Mouse (Mus musculus) Patski (cell line): Measurements from ENCODE around the gene Zmiz1. TPM values are rescaled to one million over a fixed set of nuclear protein-coding genes. Genes with fewer than 3 reads are reported as not detected.
A peak's percentile ranks its signal among the peaks of the same experiment; 100 is the strongest.

Experiments
- ATAC-seq: fragments of 100-300 bp; one replicate; pipeline ENCODE4 v1.8.0; 2021
- CTCF ChIA-PET: fragments of 350-600 bp; sonication (Branson Sonifier 250); formaldehyde crosslinking; loops from one replicate; lab custom pipeline; 2022; ENCODE audit warnings: inconsistent platforms; lab: Charles Lee
- POLR2A ChIA-PET: fragments of 350-600 bp; sonication (Branson Sonifier 250); formaldehyde crosslinking; loops from one replicate; lab custom pipeline; 2022; ENCODE audit warnings: antibody characterized with exemption, inconsistent platforms; lab: Charles Lee
- DNase-seq: peaks from one replicate; pipeline ENCODE4 v3.0.0-alpha.2; 2011; ENCODE audit warnings: low read depth, low spot score
- H3K27me3 ChIP-seq: fragments of 371-371 bp; one replicate; pipeline ENCODE4 v1.5.1; 2021
- CTCF ChIP-seq: fragments of 100-300 bp; IDR thresholded peaks from one replicate; pipeline ENCODE4 v1.5.1; 2021
- in situ Hi-C: fragments of 300-500 bp; cut with MboI; formaldehyde crosslinking; loops from 3 replicates; pipeline ENCODE4 v1.11.1; 2018; ENCODE audit warnings: low pct_unique_long_range_greater_than_20kb, mixed read lengths
- polyA plus RNA-seq: library from polyadenylated mRNA; unstranded; gene quantifications from one replicate; pipeline ENCODE4 v1.2.3, GENCODE M21; 2021

Zmiz1 gene
- polyA plus RNA-seq = 55.2 TPM

DNA sequence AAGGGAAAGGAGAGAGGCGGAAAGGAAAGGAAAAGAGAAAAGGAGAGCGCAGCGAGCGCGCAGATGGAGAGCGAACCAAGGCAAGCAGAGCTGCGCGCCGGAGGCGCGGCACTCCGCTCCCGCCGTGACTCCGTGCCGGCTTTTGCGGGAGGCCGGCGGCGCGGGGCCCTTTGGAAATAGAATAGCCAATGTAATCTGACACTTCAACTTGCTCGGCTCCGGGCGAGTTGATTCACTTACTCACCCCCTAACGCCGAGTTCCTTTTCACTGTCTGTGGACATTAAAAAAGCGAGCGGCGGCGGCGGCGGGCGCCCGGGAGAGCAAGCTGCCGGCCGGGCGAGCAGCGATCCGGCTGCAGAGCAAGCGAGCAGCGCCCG is at the start of gene Zmiz1:
TSS of gene Zmiz1 (plus strand) at position 170 of the 378 bp plus-strand sequence.
- ATAC-seq (peak; percentile 46), DNase-seq (no peak)
- TF ChIP-seq CTCF = no peak
- CTCF ChIA-PET = interaction anchor here (1.2 to 3.5 kb wide), 3 partner anchors 94 to 675 kb away, joined by 3 to 19 read pairs (median 3); no protein-coding TSS in a partner anchor
- in situ Hi-C loops = loop anchor here (5.0 to 10.0 kb wide), 3 partner anchors 87 to 964 kb away; no protein-coding TSS in a partner anchor
- POLR2A ChIA-PET = interaction anchor here (0.9 to 2.7 kb wide), 9 partner anchors 9 to 128 kb away, joined by 3 to 9 read pairs (median 4); no protein-coding TSS in a partner anchor
- H3K27me3 ChIP-seq = no peaks in the 10 kb centered on the region

DNA sequence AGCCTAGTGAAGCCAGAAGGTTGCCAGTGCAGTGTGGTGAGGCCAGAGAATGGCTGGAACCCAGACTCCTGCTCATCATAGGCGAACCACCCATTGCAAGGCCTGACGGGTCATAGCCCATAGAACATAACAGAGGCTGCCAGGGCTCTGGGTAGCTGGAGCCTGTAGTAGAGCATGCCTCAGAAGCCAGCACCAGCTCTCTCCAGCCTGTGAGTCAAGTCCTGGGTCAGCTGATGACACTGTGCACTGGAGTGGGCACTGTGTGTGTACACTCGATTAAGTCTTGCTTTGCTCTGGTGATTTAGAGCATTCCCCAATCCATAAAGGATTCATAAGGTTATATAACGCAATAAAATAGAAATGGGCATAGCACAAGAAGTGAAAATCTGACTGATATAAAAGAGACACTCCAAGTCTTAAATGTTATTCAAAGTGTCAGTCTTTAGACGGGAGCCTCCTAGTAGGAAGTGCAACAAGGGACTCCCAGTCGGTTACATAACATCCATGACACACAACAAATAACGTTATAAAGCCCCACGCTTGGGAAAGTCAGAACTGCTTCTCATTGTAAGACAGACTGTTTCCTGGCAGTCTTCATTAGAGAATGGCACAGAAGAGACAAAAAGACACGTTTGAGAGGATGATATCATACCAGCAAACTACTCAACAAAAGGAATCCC is 47.0 kb upstream of the Zmiz1 start:
- no peaks in the 10 kb centered on the region for H3K27me3 ChIP-seq
- ChIA-PET POLR2A (no interaction called here), CTCF (no interaction called here)
- peak; percentile 92 for ATAC-seq
- TF ChIP-seq CTCF = no peak
- in situ Hi-C loops = loop anchor here (5.0 kb wide), 1 partner anchor 40 kb away; no protein-coding TSS in a partner anchor
- DNase-seq = peak; percentile 53

DNA sequence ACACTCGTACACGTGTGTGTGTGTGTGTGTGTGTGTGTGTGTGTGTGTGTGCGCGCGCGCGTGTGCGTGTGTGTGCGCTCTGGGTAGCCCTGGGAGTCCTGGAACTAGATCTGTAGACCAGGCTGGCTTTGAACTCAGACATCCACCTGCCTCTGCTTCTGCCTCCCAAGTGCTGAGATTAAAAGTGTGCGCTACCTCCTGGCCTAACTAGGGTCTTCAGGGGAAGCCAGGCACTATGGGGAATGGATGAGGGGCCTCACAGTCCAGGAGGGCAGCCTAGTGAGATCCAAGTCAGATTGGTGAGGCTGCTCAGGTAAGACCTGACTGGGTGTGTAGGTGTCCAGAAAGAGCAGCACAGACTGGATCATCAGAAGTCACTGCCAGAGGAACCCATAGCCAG is 46.2 kb upstream of the Zmiz1 start:
- CTCF ChIA-PET = no interaction called here
- POLR2A ChIA-PET = no interaction called here
- DNase-seq = no peak
- in situ Hi-C loops = loop anchor here (5.0 kb wide), 1 partner anchor 39 kb away; no protein-coding TSS in a partner anchor
- no peak for ATAC-seq
- no peaks in the 10 kb centered on the region for H3K27me3 ChIP-seq
- no peak for TF ChIP-seq CTCF

DNA sequence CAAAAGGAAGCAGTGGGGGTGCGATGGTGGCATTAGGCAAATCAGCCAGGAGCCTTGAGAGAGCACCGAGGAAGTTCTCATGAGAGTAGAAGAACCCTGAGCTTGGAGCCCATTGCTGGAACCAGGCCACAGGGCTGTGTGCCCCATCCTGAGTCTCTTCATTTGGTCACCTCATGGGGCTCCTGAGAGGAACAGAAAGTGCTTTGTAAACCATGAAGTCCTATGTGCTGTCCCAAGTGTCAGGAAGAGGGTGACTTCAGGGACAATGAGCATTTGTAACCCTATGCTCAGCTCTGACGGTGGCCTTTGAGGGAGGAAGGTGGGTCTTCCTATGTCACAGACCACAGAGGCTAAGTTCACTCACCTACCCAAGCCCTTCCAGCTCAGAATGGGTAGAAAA is 45.5 kb upstream of the Zmiz1 start:
- DNase-seq (no peak), ATAC-seq (no peak)
- in situ Hi-C loops = loop anchor here (5.0 kb wide), 1 partner anchor 39 kb away; no protein-coding TSS in a partner anchor
- POLR2A ChIA-PET = no interaction called here
- H3K27me3 ChIP-seq = no peaks in the 10 kb centered on the region
- CTCF ChIA-PET = no interaction called here
- no peak for TF ChIP-seq CTCF

DNA sequence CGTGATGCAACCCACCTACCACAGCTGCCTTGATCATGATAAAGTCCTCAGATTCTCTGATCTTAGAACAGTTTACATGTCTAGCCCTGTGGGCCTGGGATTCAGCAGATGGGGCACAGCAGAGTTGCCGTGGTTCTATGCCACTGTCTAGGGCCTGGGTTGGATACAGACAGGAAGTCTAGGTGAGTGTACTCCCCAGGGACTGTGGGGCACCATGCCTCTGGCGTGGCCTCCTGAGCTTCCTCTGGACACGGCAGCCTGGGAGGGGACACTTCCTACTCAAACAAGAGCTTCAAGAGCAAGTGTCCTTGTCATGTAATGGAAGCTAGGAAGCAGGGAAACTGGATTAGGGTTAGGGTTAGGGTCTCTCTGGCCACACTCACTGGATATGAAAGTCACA is 44.9 kb upstream of the Zmiz1 start:
- POLR2A ChIA-PET = no interaction called here
- no peak for TF ChIP-seq CTCF
- DNase-seq (no peak), ATAC-seq (no peak)
- no peaks in the 10 kb centered on the region for H3K27me3 ChIP-seq
- CTCF ChIA-PET = no interaction called here
- in situ Hi-C loops = loop anchor here (5.0 kb wide), 1 partner anchor 38 kb away; no protein-coding TSS in a partner anchor

DNA sequence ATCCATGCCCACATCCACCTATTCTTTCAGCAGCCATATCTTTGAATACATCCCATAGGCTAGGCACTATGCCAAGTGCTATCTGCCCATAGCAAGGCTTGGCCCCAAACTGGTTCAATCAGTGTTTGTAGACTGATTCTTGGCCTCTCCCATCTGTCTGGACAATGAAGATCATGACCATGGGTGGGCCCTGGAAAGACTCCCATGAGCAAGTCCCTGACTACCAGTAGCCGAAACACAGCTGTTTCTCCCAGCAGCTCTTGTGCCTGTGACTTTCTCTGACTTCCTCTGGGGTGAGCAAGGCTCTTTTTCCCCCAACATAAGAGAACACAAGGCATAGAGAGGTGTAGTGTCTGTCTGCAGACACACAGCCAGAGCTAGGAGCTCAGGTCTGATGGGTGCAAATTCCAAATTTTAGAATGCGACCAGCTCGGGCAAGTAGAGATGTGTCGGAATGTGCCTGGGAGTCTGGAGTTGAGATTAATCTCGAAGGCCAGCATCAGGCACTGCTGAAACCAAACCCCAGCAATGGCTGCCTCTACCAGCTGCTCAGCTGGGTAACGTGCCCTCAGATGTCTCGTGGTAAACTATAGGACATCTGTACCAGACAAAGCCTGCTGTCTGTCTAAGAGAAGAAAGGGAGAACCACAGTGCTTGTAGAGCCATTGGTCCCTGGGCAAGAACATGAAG is 38.8 kb upstream of the Zmiz1 start:
- no peak for DNase-seq
- in situ Hi-C loops = no loop called here
- no peaks in the 10 kb centered on the region for H3K27me3 ChIP-seq
- ChIA-PET POLR2A (no interaction called here), CTCF (no interaction called here)
- no peak for ATAC-seq
- no peak for TF ChIP-seq CTCF

DNA sequence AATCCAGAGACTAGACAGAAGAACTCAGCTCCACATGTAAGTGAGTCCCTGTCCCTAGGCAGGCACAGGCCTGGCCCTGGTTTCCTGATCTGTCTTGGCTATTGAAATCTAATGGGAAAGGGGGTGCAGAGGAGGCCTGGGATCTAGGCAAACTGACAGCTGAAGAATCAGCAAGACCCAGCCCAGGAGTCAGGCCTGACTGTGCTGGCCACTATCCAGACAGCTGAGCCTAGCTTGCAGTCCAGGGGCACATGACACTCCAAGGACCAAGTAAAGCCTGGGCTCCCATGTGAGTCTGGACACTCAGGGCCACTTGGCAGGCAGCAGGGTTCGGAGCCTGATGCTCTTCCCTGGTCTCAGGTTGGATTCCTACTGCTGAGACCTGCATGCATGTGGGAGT is 38.0 kb upstream of the Zmiz1 start:
- TF ChIP-seq CTCF = no peak
- ChIA-PET POLR2A (no interaction called here), CTCF (no interaction called here)
- in situ Hi-C loops = no loop called here
- ATAC-seq (no peak), DNase-seq (no peak)
- H3K27me3 ChIP-seq = no peaks in the 10 kb centered on the region

DNA sequence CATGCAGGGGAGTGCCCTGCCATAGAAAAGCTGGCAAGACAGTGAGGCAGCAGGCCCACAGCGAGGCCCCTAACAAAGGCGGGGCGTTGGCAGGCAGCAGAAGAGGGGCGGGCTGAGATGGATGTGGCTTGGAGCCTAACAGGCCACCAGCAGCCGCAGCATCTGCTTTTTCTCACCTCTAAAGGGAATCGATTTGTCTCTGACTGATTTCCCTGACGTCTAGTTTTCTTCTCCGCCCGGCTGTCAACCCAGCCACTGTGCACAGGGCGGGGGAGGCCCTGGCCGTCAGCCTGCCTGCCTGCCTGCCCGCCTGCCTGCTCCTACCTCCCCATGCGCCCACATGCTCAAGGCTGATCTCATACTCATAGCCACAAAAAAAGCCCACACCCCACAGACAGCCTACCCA is 37.4 kb upstream of the Zmiz1 start:
- no peaks in the 10 kb centered on the region for H3K27me3 ChIP-seq
- in situ Hi-C loops = no loop called here
- ATAC-seq (no peak), DNase-seq (no peak)
- ChIA-PET POLR2A (no interaction called here), CTCF (no interaction called here)
- TF ChIP-seq CTCF = no peak

DNA sequence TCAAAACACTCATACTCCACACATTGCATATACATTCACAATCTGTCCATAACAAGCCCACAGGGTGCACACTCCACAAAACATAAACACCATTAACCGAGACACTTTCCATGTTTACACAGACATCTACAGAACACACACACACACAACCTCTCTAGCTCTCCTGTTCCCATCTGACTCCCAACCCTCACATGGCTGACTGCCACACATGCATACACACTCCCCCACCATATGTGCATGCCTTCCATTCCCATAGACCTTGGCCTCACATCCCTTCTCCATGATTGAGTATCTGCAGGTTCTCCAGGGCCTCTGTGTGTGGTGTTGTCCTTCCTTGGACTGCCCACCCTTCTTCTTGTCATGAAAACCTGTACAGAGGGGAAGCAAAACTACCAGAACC is 36.0 kb upstream of the Zmiz1 start:
- in situ Hi-C loops = no loop called here
- POLR2A ChIA-PET = no interaction called here
- no peak for TF ChIP-seq CTCF
- CTCF ChIA-PET = no interaction called here
- ATAC-seq = no peak
- no peak for DNase-seq
- H3K27me3 ChIP-seq = no peaks in the 10 kb centered on the region

DNA sequence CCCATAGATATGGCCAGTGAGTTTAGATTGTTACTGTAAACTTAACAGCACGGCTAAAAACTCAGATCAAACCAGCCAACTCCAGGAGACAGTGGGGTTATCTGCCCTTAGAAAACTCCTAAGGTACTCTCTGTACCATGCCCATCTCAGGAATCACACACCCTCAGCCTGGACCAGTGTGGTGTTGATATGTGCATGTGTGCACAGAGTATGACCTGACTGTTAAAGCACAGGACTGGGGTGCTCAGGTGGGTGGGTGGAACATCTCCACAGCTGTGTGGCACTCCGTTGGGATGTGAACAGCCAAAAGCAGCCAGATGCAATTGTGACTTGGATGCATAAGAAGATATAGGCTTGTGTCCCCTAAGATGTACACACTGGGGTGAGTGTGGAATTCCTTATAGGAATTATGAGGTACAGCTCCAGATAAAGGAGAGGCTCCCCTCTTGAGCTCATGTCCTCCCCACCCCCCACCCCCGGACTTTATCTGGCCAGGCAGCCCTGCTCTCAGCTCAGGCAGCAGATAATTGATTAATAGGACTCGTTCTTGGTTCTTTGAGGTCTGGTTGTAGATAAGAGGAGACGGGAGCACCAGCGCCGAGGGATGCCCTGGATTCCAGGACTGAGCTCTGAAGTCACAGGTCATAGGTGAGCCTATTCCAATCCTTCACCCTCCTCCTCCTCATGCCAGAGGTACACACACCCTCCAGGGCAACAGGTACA is 35.1 kb upstream of the Zmiz1 start:
- no peak for TF ChIP-seq CTCF
- ChIA-PET CTCF (interaction anchor here (1.4 kb wide), 1 partner anchor 24 kb away, joined by 3 read pairs; no protein-coding TSS in a partner anchor), POLR2A (no interaction called here)
- H3K27me3 ChIP-seq = no peaks in the 10 kb centered on the region
- no peak for ATAC-seq
- DNase-seq = no peak
- in situ Hi-C loops = no loop called here
